Comparison of ENCODE assay signal across 9 mouse cellular contexts in genomic region chr11:3903046-3903445, GRCm38 (mm10). TPM values are rescaled to one million over a fixed set of nuclear protein-coding genes. Genes with fewer than 3 reads are reported as not detected.
DNase-seq lines count a peak whose midpoint lies in the region; ATAC-seq and TF ChIP-seq lines count a peak whose summit lies in the region.
"Had no signal": no experiment of that assay in that cellular context is flagged by ENCODE, and none has a peak within 500 bp of the region (broad histone marks: within the 10 kb centered on the region; RNA-seq: fewer than 3 reads in every experiment).

No protein-coding gene starts in this region.

- no peaks in the 10 kb centered on the region for H3K27me3 ChIP-seq in forebrain, embryonic 10.5 days (ENCODE audit: poor library complexity, severe bottlenecking)
- no peaks in the 10 kb centered on the region for H3K27me3 ChIP-seq in forebrain, embryonic 15.5 days
- H3K27me3 ChIP-seq in hindbrain, embryonic 12.5 days = no peaks in the 10 kb centered on the region
- no peaks in the 10 kb centered on the region for H3K27me3 ChIP-seq in liver, embryonic 11.5 days (replicated peaks; ENCODE audit: control insufficient read depth, insufficient read depth, low read length)
- H3K27me3 ChIP-seq: CH12.LX had no signal

- no peak overlapping the region for H3K4me3 ChIP-seq in forebrain, embryonic 10.5 days
- no peak overlapping the region for H3K4me3 ChIP-seq in forebrain, embryonic 15.5 days
- H3K4me3 ChIP-seq in left cerebral cortex, adult 2 months = no peak overlapping the region
- no peak overlapping the region for H3K4me3 ChIP-seq in hindbrain, embryonic 12.5 days
- no peak overlapping the region for H3K4me3 ChIP-seq in liver, embryonic 11.5 days (ENCODE audit: low read depth, low read length)

- WGBS in forebrain, embryonic 10.5 days = 83% methylated on average over 5 of the region's 5 CpGs
- WGBS in forebrain, embryonic 15.5 days = 77% methylated on average over 5 of the region's 5 CpGs
- WGBS in hindbrain, embryonic 12.5 days = 81% methylated on average over 5 of the region's 5 CpGs
- 83% methylated on average over 5 of the region's 5 CpGs for WGBS in liver, embryonic 11.5 days

- H3K9me3 ChIP-seq in forebrain, embryonic 10.5 days = no peaks in the 10 kb centered on the region
- no peaks in the 10 kb centered on the region for H3K9me3 ChIP-seq in forebrain, embryonic 15.5 days
- H3K9me3 ChIP-seq in hindbrain, embryonic 12.5 days (replicated peaks) = no peaks in the 10 kb centered on the region
- H3K9me3 ChIP-seq in liver, embryonic 11.5 days (ENCODE audit: control insufficient read depth, low read length) = no peaks in the 10 kb centered on the region

- H3K4me2 ChIP-seq in forebrain, embryonic 15.5 days (replicated peaks) = no peak overlapping the region
- no peak overlapping the region for H3K4me2 ChIP-seq in hindbrain, embryonic 12.5 days (replicated peaks)
- no peak overlapping the region for H3K4me2 ChIP-seq in liver, embryonic 11.5 days

- intact Hi-C loops in left cerebral cortex, adult 2 months (cut with DNase I) = no loop called here

- no peak for DNase-seq in forebrain, embryonic 10.5 days (ENCODE audit: extremely low spot score, low spot score)
- peak; percentile 81 to 87 for DNase-seq in adrenal gland, postnatal 36 days
- peak; percentile 33 to 66 for DNase-seq in left cerebral cortex, adult 2 months (ENCODE audit: extremely low spot score in 1 of 2, low spot score in 2 of 2)
- peak; percentile 86 to 89 for DNase-seq in right cerebral cortex, postnatal 10 days (ENCODE audit: low spot score in 2 of 2)
- DNase-seq in liver, embryonic 11.5 days (ENCODE audit: low spot score) = no peak

- TF ChIP-seq CTCF in left cerebral cortex, adult 2 months (IDR thresholded peaks at IDR 0.05) = no peak

- H3K27ac ChIP-seq in forebrain, embryonic 10.5 days = 0 out of 2 replicates have a peak overlapping the region, but pooled peaks have one; percentile 21
- no peak overlapping the region for H3K27ac ChIP-seq in forebrain, embryonic 15.5 days (replicated peaks)
- H3K27ac ChIP-seq in left cerebral cortex, adult 2 months = peak overlapping the region; percentile 3; the same call in 1 of the 2 replicates
- H3K27ac ChIP-seq in hindbrain, embryonic 12.5 days = no peak overlapping the region
- H3K27ac ChIP-seq in liver, embryonic 11.5 days (ENCODE audit: low read depth, low read length) = no peak overlapping the region

- ATAC-seq in forebrain, embryonic 15.5 days (replicated peaks) = no peak
- peak; percentile 66 for ATAC-seq in granulocyte monocyte progenitor cell, adult 5-6 weeks (replicated peaks; ENCODE audit: poor library complexity, severe bottlenecking)
- no peak for ATAC-seq in hindbrain, embryonic 12.5 days (ENCODE audit: low FRiP score)
- no peak for ATAC-seq in liver, embryonic 11.5 days (replicated peaks; ENCODE audit: low FRiP score)

- H3K4me1 ChIP-seq in forebrain, embryonic 10.5 days = peaks cover 5% of the 10 kb centered on the region; the same call in 1 of the 2 replicates
- 0 out of 2 replicates have a peak, but pooled peaks cover 9% of the 10 kb centered on the region for H3K4me1 ChIP-seq in forebrain, embryonic 15.5 days
- H3K4me1 ChIP-seq in hindbrain, embryonic 12.5 days = no peaks in the 10 kb centered on the region
- H3K4me1 ChIP-seq in liver, embryonic 11.5 days (replicated peaks; ENCODE audit: control insufficient read depth, insufficient read depth, low read length) = no peaks in the 10 kb centered on the region

- H3K9ac ChIP-seq in forebrain, embryonic 15.5 days (replicated peaks) = no peak overlapping the region
- no peak overlapping the region for H3K9ac ChIP-seq in hindbrain, embryonic 12.5 days
- no peak overlapping the region for H3K9ac ChIP-seq in liver, embryonic 11.5 days (ENCODE audit: low read depth, low read length)

- H3K36me3 ChIP-seq in forebrain, embryonic 10.5 days (replicated peaks) = peaks cover 39% of the 10 kb centered on the region
- peaks cover 18% of the 10 kb centered on the region for H3K36me3 ChIP-seq in forebrain, embryonic 15.5 days
- peaks cover 20% of the 10 kb centered on the region for H3K36me3 ChIP-seq in hindbrain, embryonic 12.5 days
- no peaks in the 10 kb centered on the region for H3K36me3 ChIP-seq in liver, embryonic 11.5 days (ENCODE audit: control insufficient read depth, insufficient read depth, low read length)

RNA-seq across cellular contexts. Expression of gene Dusp18, which starts 8.0 kb away (rescaled TPM):
- 18.6 and 19.6 TPM in 2 replicates for polyA plus RNA-seq in forebrain, embryonic 10.5 days (2016; fragmentation: Nextera tagmentation; extraction: Ambion mirVana)
- 35.4 and 38.3 TPM in 2 replicates for polyA plus RNA-seq in forebrain, embryonic 15.5 days (2015; fragmentation: Nextera tagmentation; extraction: Ambion mirVana)
- 1 to 10 TPM; 4.0 to 6.0 TPM for total RNA-seq in adrenal gland, postnatal 36 days (2021)
- total RNA-seq in granulocyte monocyte progenitor cell, adult 5-6 weeks (2014; fragmentation: Nextera tagmentation) = 0.39 and 1.7 TPM in 2 replicates
- 0.60 and 0.67 TPM in 2 replicates for total RNA-seq in granulocyte monocyte progenitor cell, adult 5-6 weeks (2017)
- 10 to 100 TPM; 23.1 to 24.9 TPM for total RNA-seq in left cerebral cortex, adult 2 months (2021)
- polyA plus RNA-seq in hindbrain, embryonic 12.5 days (2016; fragmentation: Nextera tagmentation; extraction: Ambion mirVana) = 27.7 and 29.1 TPM in 2 replicates
- 2.0 and 2.5 TPM in 2 replicates for polyA plus RNA-seq in liver, embryonic 11.5 days (2014; fragmentation: Nextera tagmentation; extraction: Ambion mirVana)

RNA-seq across cellular contexts. Expression of gene 4921536K21Rik, which starts 8.1 kb away (rescaled TPM):
- 1.2 and 1.7 TPM in 2 replicates for polyA plus RNA-seq in forebrain, embryonic 10.5 days (2016; fragmentation: Nextera tagmentation; extraction: Ambion mirVana)
- polyA plus RNA-seq in forebrain, embryonic 15.5 days (2015; fragmentation: Nextera tagmentation; extraction: Ambion mirVana) = 0.57 and 0.61 TPM in 2 replicates
- under 1 TPM; 0.60 to 0.63 TPM for total RNA-seq in adrenal gland, postnatal 36 days (2021)
- total RNA-seq in granulocyte monocyte progenitor cell, adult 5-6 weeks (2014; fragmentation: Nextera tagmentation) = not detected in 2 replicates
- not detected in 2 replicates for total RNA-seq in granulocyte monocyte progenitor cell, adult 5-6 weeks (2017)
- under 1 TPM; 0.54 to 0.61 TPM for total RNA-seq in left cerebral cortex, adult 2 months (2021)
- polyA plus RNA-seq in hindbrain, embryonic 12.5 days (2016; fragmentation: Nextera tagmentation; extraction: Ambion mirVana) = 0.72 and 0.82 TPM in 2 replicates
- not detected in 2 replicates for polyA plus RNA-seq in liver, embryonic 11.5 days (2014; fragmentation: Nextera tagmentation; extraction: Ambion mirVana)

RNA-seq across cellular contexts. Expression of gene Slc35e4, which starts 11.4 kb away (rescaled TPM):
- 4.8 and 5.1 TPM in 2 replicates for polyA plus RNA-seq in forebrain, embryonic 10.5 days (2016; fragmentation: Nextera tagmentation; extraction: Ambion mirVana)
- 13.2 and 13.7 TPM in 2 replicates for polyA plus RNA-seq in forebrain, embryonic 15.5 days (2015; fragmentation: Nextera tagmentation; extraction: Ambion mirVana)
- total RNA-seq in adrenal gland, postnatal 36 days (2021) = 1 to 10 TPM; 5.5 to 7.2 TPM
- total RNA-seq in granulocyte monocyte progenitor cell, adult 5-6 weeks (2014; fragmentation: Nextera tagmentation) = 1.2 and 2.1 TPM in 2 replicates
- total RNA-seq in granulocyte monocyte progenitor cell, adult 5-6 weeks (2017) = 2.4 and 2.8 TPM in 2 replicates
- 10 to 100 TPM; 19.1 to 20.9 TPM for total RNA-seq in left cerebral cortex, adult 2 months (2021)
- 7.6 and 7.9 TPM in 2 replicates for polyA plus RNA-seq in hindbrain, embryonic 12.5 days (2016; fragmentation: Nextera tagmentation; extraction: Ambion mirVana)
- polyA plus RNA-seq in liver, embryonic 11.5 days (2014; fragmentation: Nextera tagmentation; extraction: Ambion mirVana) = 0.97 and 1.4 TPM in 2 replicates

RNA-seq across cellular contexts. Expression of gene Tcn2, which starts 28.9 kb away (rescaled TPM):
- polyA plus RNA-seq in forebrain, embryonic 10.5 days (2016; fragmentation: Nextera tagmentation; extraction: Ambion mirVana) = 19.4 and 21.1 TPM in 2 replicates
- 14.1 and 15.3 TPM in 2 replicates for polyA plus RNA-seq in forebrain, embryonic 15.5 days (2015; fragmentation: Nextera tagmentation; extraction: Ambion mirVana)
- 100 to 1,000 TPM; 131 to 132 TPM for total RNA-seq in adrenal gland, postnatal 36 days (2021)
- total RNA-seq in granulocyte monocyte progenitor cell, adult 5-6 weeks (2014; fragmentation: Nextera tagmentation) = 69.5 and 77.3 TPM in 2 replicates
- total RNA-seq in granulocyte monocyte progenitor cell, adult 5-6 weeks (2017) = 46.0 and 51.7 TPM in 2 replicates
- 10 to 100 TPM; 17.1 to 20.7 TPM for total RNA-seq in left cerebral cortex, adult 2 months (2021)
- 34.1 and 35.3 TPM in 2 replicates for polyA plus RNA-seq in hindbrain, embryonic 12.5 days (2016; fragmentation: Nextera tagmentation; extraction: Ambion mirVana)
- polyA plus RNA-seq in liver, embryonic 11.5 days (2014; fragmentation: Nextera tagmentation; extraction: Ambion mirVana) = 21.1 and 22.7 TPM in 2 replicates

RNA-seq across cellular contexts. Expression of gene Osbp2, which starts 39.3 kb away (rescaled TPM):
- polyA plus RNA-seq in forebrain, embryonic 10.5 days (2016; fragmentation: Nextera tagmentation; extraction: Ambion mirVana) = 0.48 and 0.89 TPM in 2 replicates
- polyA plus RNA-seq in forebrain, embryonic 15.5 days (2015; fragmentation: Nextera tagmentation; extraction: Ambion mirVana) = 11.9 and 14.6 TPM in 2 replicates
- total RNA-seq in adrenal gland, postnatal 36 days (2021) = 1 to 10 TPM; 2.2 to 2.5 TPM
- total RNA-seq in granulocyte monocyte progenitor cell, adult 5-6 weeks (2014; fragmentation: Nextera tagmentation) = 0.19 TPM in 1 of 2 replicates, not detected in the other
- not detected in 2 replicates for total RNA-seq in granulocyte monocyte progenitor cell, adult 5-6 weeks (2017)
- 100 to 1,000 TPM; 141 to 149 TPM for total RNA-seq in left cerebral cortex, adult 2 months (2021)
- polyA plus RNA-seq in hindbrain, embryonic 12.5 days (2016; fragmentation: Nextera tagmentation; extraction: Ambion mirVana) = 7.0 and 8.8 TPM in 2 replicates
- polyA plus RNA-seq in liver, embryonic 11.5 days (2014; fragmentation: Nextera tagmentation; extraction: Ambion mirVana) = 0.32 and 0.38 TPM in 2 replicates
- total RNA-seq: CH12.LX had no signal

Comparison
In these comparisons a context has a peak if more than half of its experiments do, and no peak if none do; other contexts are left out.
1. H3K27ac ChIP-seq: peak in forebrain, embryonic 10.5 days (single experiment) and left cerebral cortex, adult 2 months (single experiment); none in forebrain, embryonic 15.5 days (single experiment), hindbrain, embryonic 12.5 days (single experiment) and liver, embryonic 11.5 days (single experiment).
2. DNase-seq: peak in adrenal gland, postnatal 36 days (2 of 2), left cerebral cortex, adult 2 months (2 of 2) and right cerebral cortex, postnatal 10 days (2 of 2); none in forebrain, embryonic 10.5 days (single experiment) and liver, embryonic 11.5 days (single experiment).